Mouse (Mus musculus) hindbrain, embryonic 11.5 days (tissue): ENCODE data around the gene Pcgf2. TPM values are rescaled to one million over a fixed set of nuclear protein-coding genes. Genes with fewer than 3 reads are reported as not detected.

Source experiments
- ATAC-seq: fragments of 200-750 bp; cut with Nextera tagmentation; 2 replicates; pipeline ENCODE4 v1.8.0; 2017; ENCODE audit warnings: mild to moderate bottlenecking, moderate TSS enrichment, moderate library complexity; ENCODE audit not compliant: low FRiP score
- DNase-seq: peaks from one replicate; pipeline ENCODE4 v3.0.0-alpha.2; 2015; ENCODE audit warnings: low spot score
- H3K27ac ChIP-seq: fragments of 300-500 bp; sonication (generic); 2 replicates; pipeline ENCODE4 v1.5.1; 2014; ENCODE audit warnings: mild to moderate bottlenecking, low read depth, low read length
- H3K27me3 ChIP-seq: fragments of 300-500 bp; sonication (generic); 2 replicates; pipeline ENCODE4 v1.6.1; 2014; ENCODE audit warnings: mild to moderate bottlenecking, low read length, moderate library complexity, mixed read lengths; ENCODE audit not compliant: control insufficient read depth, insufficient read depth
- H3K36me3 ChIP-seq: fragments of 300-500 bp; sonication (generic); 2 replicates; pipeline ENCODE4 v1.6.1; 2014; ENCODE audit warnings: mild to moderate bottlenecking, low read length, moderate library complexity, mixed read lengths; ENCODE audit not compliant: control insufficient read depth, insufficient read depth
- H3K4me1 ChIP-seq: fragments of 300-500 bp; sonication (generic); replicated peaks from 2 replicates; pipeline ENCODE4 v1.6.1; 2014; ENCODE audit warnings: low read length, mixed read lengths; ENCODE audit not compliant: control insufficient read depth, insufficient read depth
- H3K4me2 ChIP-seq: fragments of 300-500 bp; sonication (generic); replicated peaks from 2 replicates; pipeline ENCODE4 v1.6.1; 2014; ENCODE audit warnings: mild to moderate bottlenecking, low read depth, low read length
- H3K4me3 ChIP-seq: fragments of 300-500 bp; sonication (generic); 2 replicates; pipeline ENCODE4 v1.5.1; 2014; ENCODE audit warnings: low read depth, low read length
- H3K9ac ChIP-seq: fragments of 300-500 bp; sonication (generic); 2 replicates; pipeline ENCODE4 v1.6.1; 2014; ENCODE audit warnings: low read depth, low read length
- H3K9me3 ChIP-seq: fragments of 300-500 bp; sonication (generic); 2 replicates; pipeline ENCODE4 v1.6.1; 2016; ENCODE audit warnings: low read length; ENCODE audit not compliant: control insufficient read depth
- WGBS: fragments of 180-500 bp; shearing (Covaris S2); extraction: QIAGEN DNeasy Blood & Tissue Kit; methylation state at CpG from one replicate; pipeline ENCODE4 v1.1.7; 2014; 5-methylcytosine and 5-hydroxymethylcytosine counted together
- polyA plus RNA-seq: library from polyadenylated mRNA; unstranded; fragments of >200 nt; fragmentation: Nextera tagmentation; extraction: Ambion mirVana; gene quantifications from 2 replicates; pipeline ENCODE4 v1.2.1, GENCODE M21; 2014

The Pcgf2 gene
- polyA plus RNA-seq, 1 experiment from 2014 or later: 16.9 TPM

- Histone ChIP-seq H3K4me2 (peak overlapping the region; percentile 91), H3K36me3 (peaks cover 4% of the 10 kb centered on the region; the same call in 1 of the 2 replicates), H3K4me3 (peak overlapping the region; percentile 93), H3K4me1 (peaks cover 17% of the 10 kb centered on the region), H3K9ac (peak overlapping the region; percentile 89; the same call in 1 of the 2 replicates), H3K27me3 (peaks cover 18% of the 10 kb centered on the region), H3K9me3 (no peaks in the 10 kb centered on the region), H3K27ac (no peak overlapping the region)
- 0% methylated on average over 6 of the region's 8 CpGs for WGBS
- DNase-seq: peak; percentile 69
- 0 out of 2 replicates have a peak, but pooled peaks have one; percentile 10 for ATAC-seq
These were observed 36.0 kb downstream of the Pcgf2 start for GRCm38 (mm10) chr11:97664339-97664665.

- peak overlapping the region; percentile 89 for H3K9ac ChIP-seq
- H3K27me3 ChIP-seq: peaks cover 18% of the 10 kb centered on the region
- H3K4me3 ChIP-seq: peak overlapping the region; percentile 93
- peak; percentile 52 for DNase-seq
- peak; percentile 55 for ATAC-seq
- peaks cover 4% of the 10 kb centered on the region; the same call in 1 of the 2 replicates for H3K36me3 ChIP-seq
- peaks cover 17% of the 10 kb centered on the region for H3K4me1 ChIP-seq
- WGBS: under 1% methylated on average over 28 of the region's 57 CpGs
- H3K9me3 ChIP-seq: no peaks in the 10 kb centered on the region
- H3K27ac ChIP-seq: peak overlapping the region; percentile 90
- H3K4me2 ChIP-seq: peak overlapping the region; percentile 91
These were observed 36.6 kb downstream of the Pcgf2 start for GRCm38 (mm10) chr11:97663528-97664338.

- H3K4me1 ChIP-seq: peaks cover 17% of the 10 kb centered on the region
- 1% methylated on average over 20 of the region's 76 CpGs for WGBS
- peak; percentile 58; the same call in 1 of the 2 replicates for ATAC-seq
These were observed 37.3 kb downstream of the Pcgf2 start, which contains the start of gene Mllt6 for GRCm38 (mm10) chr11:97662893-97663527. Gene Mllt6 (plus strand): TSS chr11:97663414.

GRCm38 (mm10) chr11:97662207-97662892 lies 37.9 kb downstream of the Pcgf2 start:
- DNase-seq: peak; percentile 43
- Histone ChIP-seq H3K4me2 (peak overlapping the region; percentile 91), H3K9me3 (no peaks in the 10 kb centered on the region), H3K4me3 (peak overlapping the region; percentile 93), H3K9ac (peak overlapping the region; percentile 89; the same call in 1 of the 2 replicates), H3K4me1 (peaks cover 17% of the 10 kb centered on the region), H3K36me3 (peaks cover 4% of the 10 kb centered on the region; the same call in 1 of the 2 replicates), H3K27me3 (peaks cover 18% of the 10 kb centered on the region), H3K27ac (no peak overlapping the region)
- ATAC-seq: no peak
- under 1% methylated on average over 21 of the region's 21 CpGs for WGBS

More at GRCm38 (mm10) chr11:97662893-97663527, 37.3 kb downstream of the Pcgf2 start, which contains the start of gene Mllt6:
- Histone ChIP-seq H3K27ac (peak within 1 kb of the TSS; percentile 90), H3K9ac (peak within 1 kb of the TSS; percentile 89), H3K27me3 (peaks cover 18% of the 10 kb centered on the region), H3K4me2 (peak within 1 kb of the TSS; percentile 91), H3K36me3 (peaks cover 4% of the 10 kb centered on the region; the same call in 1 of the 2 replicates), H3K9me3 (no peaks in the 10 kb centered on the region), H3K4me3 (peak within 1 kb of the TSS; percentile 93)
- DNase-seq: peak; percentile 88

- H3K4me1 ChIP-seq: peaks cover 17% of the 10 kb centered on the region
- no peak overlapping the region for H3K9ac ChIP-seq
- peak overlapping the region; percentile 91 for H3K4me2 ChIP-seq
- H3K27me3 ChIP-seq: peaks cover 18% of the 10 kb centered on the region
- peak; percentile 47 for DNase-seq
- H3K27ac ChIP-seq: no peak overlapping the region
- peak overlapping the region; percentile 93 for H3K4me3 ChIP-seq
- H3K36me3 ChIP-seq: no peaks in the 10 kb centered on the region
- under 1% methylated on average over 18 of the region's 20 CpGs for WGBS
- no peak for ATAC-seq
- no peaks in the 10 kb centered on the region for H3K9me3 ChIP-seq
These were observed 38.6 kb downstream of the Pcgf2 start for GRCm38 (mm10) chr11:97661648-97662133.

GRCm38 (mm10) chr11:97660734-97661647 lies 39.3 kb downstream of the Pcgf2 start:
- H3K4me3 ChIP-seq: peak overlapping the region; percentile 93
- no peaks in the 10 kb centered on the region for H3K9me3 ChIP-seq
- ATAC-seq (no peak), DNase-seq (peak; percentile 37)
- H3K4me2 ChIP-seq: peak overlapping the region; percentile 91
- peak overlapping the region; percentile 69 for H3K9ac ChIP-seq
- peaks cover 17% of the 10 kb centered on the region for H3K4me1 ChIP-seq
- H3K36me3 ChIP-seq: no peaks in the 10 kb centered on the region
- 2% methylated on average over 27 of the region's 27 CpGs for WGBS
- peaks cover 18% of the 10 kb centered on the region for H3K27me3 ChIP-seq
- no peak overlapping the region for H3K27ac ChIP-seq

- WGBS: under 1% methylated on average over 61 of the region's 78 CpGs
- Histone ChIP-seq H3K9ac (peak overlapping the region; percentile 69), H3K27ac (peak overlapping the region; percentile 19; the same call in 1 of the 2 replicates), H3K27me3 (peaks cover 18% of the 10 kb centered on the region), H3K4me2 (peak overlapping the region; percentile 86), H3K36me3 (no peaks in the 10 kb centered on the region), H3K4me3 (peak overlapping the region; percentile 59), H3K9me3 (no peaks in the 10 kb centered on the region), H3K4me1 (peaks cover 17% of the 10 kb centered on the region)
- DNase-seq (peak; percentile 81), ATAC-seq (peak; percentile 78)
These were observed 40.1 kb downstream of the Pcgf2 start for GRCm38 (mm10) chr11:97659990-97660714.
